Mouse (Mus musculus): ENCODE data around the gene Prrx2. TPM values are rescaled to one million over a fixed set of nuclear protein-coding genes. Genes with fewer than 3 reads are reported as not detected.

Prrx2 gene
- 1.6 and 3.1 TPM in 2 replicates for polyA plus RNA-seq (2015; fragmentation: Nextera tagmentation; extraction: Ambion mirVana)

DNA sequence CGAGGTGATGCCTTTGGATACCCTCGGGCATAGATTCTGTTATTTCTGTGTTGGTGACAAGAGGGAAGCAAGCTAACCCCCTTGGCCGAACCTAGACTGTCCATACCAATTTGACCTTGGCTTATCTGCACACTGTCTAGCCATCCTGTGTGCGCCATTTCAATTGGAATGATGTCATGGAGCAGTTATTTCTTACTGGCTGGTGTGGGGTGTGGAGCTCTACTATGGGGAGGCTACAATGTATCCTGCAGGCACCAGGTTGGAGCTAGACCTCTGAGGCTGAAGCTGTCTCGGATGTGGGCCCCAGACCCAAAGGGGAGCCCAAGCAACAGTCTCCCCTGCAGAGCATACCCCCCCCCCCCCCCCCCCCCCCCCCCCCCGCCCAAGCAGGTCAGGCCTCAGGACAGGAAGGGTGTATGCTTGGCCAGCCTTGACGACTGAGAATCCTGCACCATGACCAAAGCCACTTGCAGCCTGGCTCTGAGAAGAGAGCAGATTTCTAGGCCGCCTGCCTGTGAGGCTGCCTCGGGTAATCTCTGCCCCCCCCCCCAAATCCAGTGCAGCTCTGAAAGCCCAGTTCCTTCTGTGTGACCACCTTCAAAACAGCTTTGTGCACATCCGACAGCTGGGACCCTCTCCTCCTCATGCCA lies at the start of gene Prrx2:
Prrx2 (plus strand) TSS at position 600 of the 650 bp plus-strand sequence.
- Histone ChIP-seq H3K4me1 (peaks cover 15% of the 10 kb centered on the region), H3K4me2 (replicated peaks) (no peak within 1 kb of the TSS), H3K9ac (replicated peaks) (no peak within 1 kb of the TSS), H3K27me3 (no peaks in the 10 kb centered on the region), H3K27ac (replicated peaks) (no peak within 1 kb of the TSS; the same call in 1 of the 2 replicates), H3K4me3 (no peak within 1 kb of the TSS), H3K9me3 (no peaks in the 10 kb centered on the region), H3K36me3 (no peaks in the 10 kb centered on the region)
- 75% methylated on average over 8 of the region's 10 CpGs for WGBS
- ATAC-seq (replicated peaks): no peak

DNA sequence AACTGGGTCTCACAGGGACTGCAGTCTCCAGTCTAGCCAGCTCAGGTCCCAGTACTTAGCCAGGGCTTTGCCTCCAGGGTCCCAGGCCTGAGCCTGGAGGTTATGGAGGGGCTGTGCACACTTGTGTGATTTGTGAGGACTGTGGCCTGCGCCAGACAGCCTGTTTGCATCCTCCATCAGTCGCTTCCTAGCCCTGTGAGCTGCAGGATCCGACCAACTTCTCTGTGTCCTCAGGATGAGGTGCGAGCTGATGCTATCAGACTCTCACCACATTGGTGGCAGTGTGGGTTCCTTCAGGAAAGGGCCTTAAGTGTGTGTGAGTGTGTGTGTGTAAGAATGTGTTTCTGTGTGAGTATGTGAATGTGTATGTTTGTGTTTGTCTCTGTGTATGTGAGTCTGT lies 47.3 kb upstream of the Prrx2 start:
- H3K27ac ChIP-seq (replicated peaks): peak overlapping the region; percentile 41
- no peak for ATAC-seq (replicated peaks)
- no peak overlapping the region for H3K4me3 ChIP-seq
- H3K27me3 ChIP-seq: no peaks in the 10 kb centered on the region
- peak overlapping the region; percentile 15 for H3K9ac ChIP-seq (replicated peaks)
- no peaks in the 10 kb centered on the region for H3K9me3 ChIP-seq
- H3K4me2 ChIP-seq (replicated peaks): no peak overlapping the region
- 61% methylated on average over 4 of the region's 4 CpGs for WGBS
- H3K36me3 ChIP-seq: no peaks in the 10 kb centered on the region
- peaks cover 34% of the 10 kb centered on the region for H3K4me1 ChIP-seq

GRCm38 (mm10) chr2:30792061-30792460 lies 42.7 kb upstream of the Prrx2 start:
- 85% methylated on average over 7 of the region's 7 CpGs for WGBS
- H3K9ac ChIP-seq (replicated peaks): no peak overlapping the region

DNA sequence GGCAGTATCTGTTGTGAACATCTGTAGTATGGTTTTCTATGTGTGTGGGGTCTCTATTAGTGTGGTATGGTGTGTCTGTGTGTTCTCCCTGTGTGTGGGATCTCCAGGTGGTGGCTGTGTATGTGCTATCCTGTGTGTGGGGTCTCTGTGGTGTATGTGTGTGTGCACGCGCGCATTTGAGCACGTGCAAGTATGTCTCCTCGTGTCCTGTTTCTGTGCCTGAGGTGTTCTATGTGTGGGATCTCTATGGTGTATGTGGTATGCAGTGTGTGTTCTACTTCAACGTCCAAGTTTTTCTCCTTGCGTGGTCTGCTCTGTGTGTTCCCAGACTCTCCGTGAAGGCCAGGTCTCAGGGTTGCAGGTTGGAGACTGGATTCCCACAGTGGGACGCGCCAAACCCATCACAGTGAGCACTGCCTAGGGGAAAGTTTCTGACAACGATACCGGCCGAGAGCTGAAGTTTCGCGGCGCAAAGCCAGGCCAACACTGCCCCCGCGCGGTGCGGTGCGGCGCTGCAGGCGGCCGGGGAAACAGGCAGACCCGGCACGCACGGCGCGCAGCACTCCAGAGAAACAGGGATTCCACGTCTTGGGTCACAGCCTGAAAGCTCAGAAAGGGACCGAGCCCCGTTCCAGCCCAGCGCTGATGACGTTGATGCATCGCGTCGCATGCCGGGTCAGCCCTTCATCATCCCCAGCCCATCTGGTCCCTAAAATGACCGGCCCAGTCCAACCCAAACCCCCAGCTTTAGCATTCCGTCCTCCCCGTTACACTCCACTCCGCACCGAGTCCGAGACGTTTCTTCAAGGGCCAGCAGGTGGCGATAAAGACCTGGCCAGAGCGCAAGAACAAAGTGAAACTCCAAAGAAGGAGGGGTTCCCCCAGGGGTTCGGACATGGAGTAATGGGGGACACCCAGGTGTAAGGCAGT lies 40.3 kb upstream of the Prrx2 start:
- Histone ChIP-seq H3K27ac (replicated peaks) (peak overlapping the region; percentile 80), H3K4me2 (replicated peaks) (peak overlapping the region; percentile 53), H3K36me3 (no peaks in the 10 kb centered on the region), H3K9ac (replicated peaks) (peak overlapping the region; percentile 46), H3K4me1 (peaks cover 29% of the 10 kb centered on the region), H3K4me3 (peak overlapping the region; percentile 37), H3K9me3 (no peaks in the 10 kb centered on the region), H3K27me3 (no peaks in the 10 kb centered on the region)
- WGBS: 4% methylated on average over 48 of the region's 48 CpGs
- ATAC-seq (replicated peaks): peak; percentile 78

More at GRCm38 (mm10) chr2:30792061-30792460, 42.7 kb upstream of the Prrx2 start:
- Histone ChIP-seq H3K36me3 (no peaks in the 10 kb centered on the region), H3K4me1 (peaks cover 34% of the 10 kb centered on the region), H3K27ac (replicated peaks) (no peak overlapping the region), H3K4me3 (no peak overlapping the region), H3K27me3 (no peaks in the 10 kb centered on the region), H3K9me3 (no peaks in the 10 kb centered on the region), H3K4me2 (replicated peaks) (no peak overlapping the region)
- no peak for ATAC-seq (replicated peaks)

DNA sequence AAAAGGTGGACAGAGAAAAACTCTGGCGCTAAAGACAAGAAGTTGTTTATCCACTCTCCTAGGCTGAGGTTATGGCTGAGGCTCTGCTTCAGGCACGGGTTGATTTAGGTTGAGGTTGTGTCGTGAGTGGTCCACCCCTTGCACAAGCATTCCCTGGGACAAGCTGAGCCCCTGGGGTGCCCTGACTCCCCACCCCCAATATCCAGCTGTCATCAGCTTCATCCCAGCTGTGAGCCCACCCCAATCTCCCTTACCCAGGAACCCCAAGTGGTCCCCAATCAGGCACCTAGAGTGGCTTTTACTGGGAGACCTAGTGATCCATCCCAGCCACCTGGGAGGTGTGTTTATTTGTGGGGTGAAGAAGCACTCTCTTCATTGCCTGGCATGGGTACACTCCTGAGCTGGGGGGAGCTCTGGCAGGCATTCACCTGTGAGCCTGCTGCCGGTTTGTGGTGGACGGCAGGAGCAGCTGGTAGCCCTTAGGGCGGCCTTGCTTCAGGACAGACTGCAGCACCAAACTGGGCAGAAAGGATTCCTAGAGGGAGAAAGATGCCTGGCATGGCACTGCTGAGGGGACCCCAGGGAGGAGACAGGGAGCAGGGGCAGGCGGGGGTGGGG lies 39.4 kb upstream of the Prrx2 start:
- 60% methylated on average over 7 of the region's 7 CpGs for whole genome bisulfite sequencing
- H3K4me2 ChIP-seq (replicated peaks): no peak overlapping the region

GRCm38 (mm10) chr2:30795889-30796275 lies 38.9 kb upstream of the Prrx2 start:
- no peaks in the 10 kb centered on the region for H3K27me3 ChIP-seq
- peak overlapping the region; percentile 80 for H3K27ac ChIP-seq (replicated peaks)
- WGBS: 56% methylated on average over 4 of the region's 5 CpGs
- H3K4me2 ChIP-seq (replicated peaks): peak overlapping the region; percentile 47
- peaks cover 29% of the 10 kb centered on the region for H3K4me1 ChIP-seq
- 0 out of 2 replicates have a peak overlapping the region, but pooled peaks have one; percentile 20 for H3K4me3 ChIP-seq
- no peaks in the 10 kb centered on the region for H3K36me3 ChIP-seq
- H3K9ac ChIP-seq (replicated peaks): peak overlapping the region; percentile 34; the same call in 1 of the 2 replicates
- no peak for ATAC-seq (replicated peaks)
- no peaks in the 10 kb centered on the region for H3K9me3 ChIP-seq

More for the DNA sequence above, 39.4 kb upstream of the Prrx2 start:
- H3K27ac ChIP-seq (replicated peaks): peak overlapping the region; percentile 80
- no peaks in the 10 kb centered on the region for H3K36me3 ChIP-seq
- no peaks in the 10 kb centered on the region for H3K9me3 ChIP-seq
- H3K4me1 ChIP-seq: peaks cover 29% of the 10 kb centered on the region
- no peak overlapping the region for H3K9ac ChIP-seq (replicated peaks)
- no peak overlapping the region for H3K4me3 ChIP-seq
- ATAC-seq (replicated peaks): no peak
- no peaks in the 10 kb centered on the region for H3K27me3 ChIP-seq

GRCm38 (mm10) chr2:30796382-30796781 lies 38.4 kb upstream of the Prrx2 start:
- peak overlapping the region; percentile 47 for H3K4me2 ChIP-seq (replicated peaks)
- peak overlapping the region; percentile 34 for H3K9ac ChIP-seq (replicated peaks)
- H3K36me3 ChIP-seq: no peaks in the 10 kb centered on the region
- 5% methylated on average over 11 of the region's 11 CpGs for WGBS
- H3K27ac ChIP-seq (replicated peaks): peak overlapping the region; percentile 80
- H3K9me3 ChIP-seq: no peaks in the 10 kb centered on the region
- H3K4me1 ChIP-seq: peaks cover 34% of the 10 kb centered on the region
- peak overlapping the region; percentile 20 for H3K4me3 ChIP-seq
- no peaks in the 10 kb centered on the region for H3K27me3 ChIP-seq
- peak; percentile 86 for ATAC-seq (replicated peaks)

GRCm38 (mm10) chr2:30799456-30799855 lies 35.3 kb upstream of the Prrx2 start:
- Histone ChIP-seq H3K9me3 (no peaks in the 10 kb centered on the region), H3K27me3 (no peaks in the 10 kb centered on the region), H3K36me3 (no peaks in the 10 kb centered on the region), H3K4me1 (peaks cover 36% of the 10 kb centered on the region), H3K4me3 (no peak overlapping the region), H3K27ac (replicated peaks) (no peak overlapping the region), H3K9ac (replicated peaks) (no peak overlapping the region), H3K4me2 (replicated peaks) (no peak overlapping the region)
- no peak for ATAC-seq (replicated peaks)
- 80% methylated on average over 3 of the region's 3 CpGs for WGBS

DNA sequence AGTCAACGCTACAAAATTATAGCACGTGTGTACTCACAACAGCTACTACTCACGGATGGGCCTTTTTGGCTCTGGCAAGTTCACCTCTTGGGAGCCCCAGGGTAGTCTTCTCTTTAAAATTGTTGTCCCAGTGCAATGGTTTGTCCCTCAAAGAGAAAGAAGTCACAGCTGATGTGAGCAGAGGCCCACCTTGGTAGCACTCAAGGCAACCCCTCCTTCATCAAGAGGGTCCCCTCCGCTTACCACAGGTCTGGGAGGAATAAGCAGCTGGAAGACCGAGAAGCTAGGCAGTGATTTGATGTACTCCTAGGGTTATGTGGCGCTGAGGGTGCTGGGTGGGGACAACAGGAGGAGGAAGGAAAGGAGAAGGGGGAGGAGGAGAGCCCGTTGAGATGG lies 34.1 kb upstream of the Prrx2 start:
- Histone ChIP-seq H3K4me3 (peak overlapping the region; percentile 49), H3K27ac (replicated peaks) (no peak overlapping the region), H3K9ac (replicated peaks) (peak overlapping the region; percentile 59; the same call in 1 of the 2 replicates), H3K36me3 (no peaks in the 10 kb centered on the region), H3K9me3 (no peaks in the 10 kb centered on the region), H3K4me1 (peaks cover 27% of the 10 kb centered on the region), H3K27me3 (no peaks in the 10 kb centered on the region), H3K4me2 (replicated peaks) (peak overlapping the region; percentile 93)
- ATAC-seq (replicated peaks): no peak
- 34% methylated on average over 7 of the region's 7 CpGs for WGBS

DNA sequence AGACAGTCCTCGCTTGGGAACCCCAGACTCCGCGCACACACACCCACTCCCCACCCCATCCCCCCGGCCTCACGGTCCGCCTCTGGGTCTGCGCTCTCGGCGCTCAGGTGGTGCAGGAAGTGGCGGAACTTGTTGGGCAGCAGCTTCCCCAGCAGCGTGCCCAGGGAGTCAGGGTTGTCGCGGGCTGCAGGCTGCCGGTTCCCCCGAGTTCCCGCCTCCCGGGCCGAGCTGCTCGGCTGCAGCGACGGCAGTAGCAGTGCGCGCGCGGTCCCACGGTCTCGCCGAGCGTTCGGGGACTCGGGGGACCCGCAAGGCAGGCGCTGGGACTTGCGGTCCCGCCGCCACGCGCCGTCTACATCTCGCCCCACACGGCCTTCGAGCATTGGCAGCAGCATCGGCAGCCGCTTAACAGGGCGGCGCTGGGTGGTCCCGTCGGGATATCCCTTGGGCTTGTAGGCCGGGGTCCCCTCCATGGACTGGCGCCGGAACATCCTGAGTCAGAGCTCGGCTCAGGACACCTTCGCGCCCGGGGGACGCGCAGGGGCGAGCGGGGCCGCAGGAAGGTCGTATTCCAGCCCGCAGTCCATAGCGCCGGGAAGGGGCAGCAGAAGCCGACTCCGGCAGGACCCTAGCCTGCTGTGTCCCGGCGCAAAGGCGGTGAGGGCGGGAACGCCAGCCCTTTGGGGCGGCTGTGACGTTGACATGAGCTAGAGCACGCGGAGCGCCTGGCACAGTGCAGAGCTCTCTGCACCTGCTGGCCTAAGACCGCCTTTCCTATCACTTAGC lies 33.5 kb upstream of the Prrx2 start:
- Histone ChIP-seq H3K27ac (replicated peaks) (no peak overlapping the region), H3K4me3 (peak overlapping the region; percentile 49), H3K4me2 (replicated peaks) (peak overlapping the region; percentile 93), H3K27me3 (no peaks in the 10 kb centered on the region), H3K4me1 (peaks cover 21% of the 10 kb centered on the region), H3K9ac (replicated peaks) (peak overlapping the region; percentile 59), H3K9me3 (no peaks in the 10 kb centered on the region), H3K36me3 (no peaks in the 10 kb centered on the region)
- WGBS: under 1% methylated on average over 73 of the region's 77 CpGs
- ATAC-seq (replicated peaks): peak; percentile 51

DNA sequence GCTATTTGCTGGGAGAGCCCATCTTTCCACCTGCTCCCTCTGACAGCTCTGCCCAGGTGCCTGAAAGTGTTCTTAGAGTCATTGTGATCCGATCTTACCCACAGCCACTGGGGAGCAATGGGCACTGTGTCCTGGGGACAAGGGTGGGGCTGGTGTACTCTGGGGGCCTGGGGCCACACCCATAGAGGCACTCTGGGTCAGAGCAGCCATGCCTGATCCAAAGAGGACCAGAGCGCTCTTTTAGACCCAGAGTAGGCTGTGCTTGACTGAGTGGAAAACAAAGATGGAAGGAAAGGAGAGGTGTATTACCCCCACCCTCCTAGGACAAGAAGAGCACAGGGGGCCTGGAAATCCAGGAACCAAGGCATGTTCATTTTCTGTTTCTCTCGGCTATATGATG lies 31.2 kb upstream of the Prrx2 start, which contains the start of gene 1700001O22Rik:
1700001O22Rik (minus strand) TSS at position 58 of the 400 bp plus-strand sequence.
- H3K4me1 ChIP-seq: peaks cover 18% of the 10 kb centered on the region
- H3K36me3 ChIP-seq: no peaks in the 10 kb centered on the region
- H3K4me3 ChIP-seq: no peak within 1 kb of the TSS
- no peaks in the 10 kb centered on the region for H3K9me3 ChIP-seq
- H3K27me3 ChIP-seq: no peaks in the 10 kb centered on the region
- no peak within 1 kb of the TSS for H3K4me2 ChIP-seq (replicated peaks)
- H3K27ac ChIP-seq (replicated peaks): no peak within 1 kb of the TSS
- ATAC-seq (replicated peaks): no peak
- WGBS: 87% methylated on average over 3 of the region's 3 CpGs
- H3K9ac ChIP-seq (replicated peaks): no peak within 1 kb of the TSS

All from forebrain, embryonic 15.5 days (tissue).